Mouse (Mus musculus) lung, adult 2 months (tissue): Measurements from ENCODE around the gene Gm13288.

Experiments used
- CTCF ChIP-seq: fragments of 200-500 bp; IDR thresholded peaks from 2 replicates; pipeline ENCODE4 v1.5.1; 2011; ENCODE audit warnings: mild to moderate bottlenecking, low read length, control low read depth; ENCODE audit not compliant: insufficient read depth
- POLR2A ChIP-seq: fragments of 200-500 bp; IDR thresholded peaks from 2 replicates; pipeline ENCODE4 v1.6.1; 2011; ENCODE audit warnings: low read depth, mild to moderate bottlenecking, control low read depth, low read length, borderline replicate concordance; ENCODE audit errors: extremely low read depth

DNA sequence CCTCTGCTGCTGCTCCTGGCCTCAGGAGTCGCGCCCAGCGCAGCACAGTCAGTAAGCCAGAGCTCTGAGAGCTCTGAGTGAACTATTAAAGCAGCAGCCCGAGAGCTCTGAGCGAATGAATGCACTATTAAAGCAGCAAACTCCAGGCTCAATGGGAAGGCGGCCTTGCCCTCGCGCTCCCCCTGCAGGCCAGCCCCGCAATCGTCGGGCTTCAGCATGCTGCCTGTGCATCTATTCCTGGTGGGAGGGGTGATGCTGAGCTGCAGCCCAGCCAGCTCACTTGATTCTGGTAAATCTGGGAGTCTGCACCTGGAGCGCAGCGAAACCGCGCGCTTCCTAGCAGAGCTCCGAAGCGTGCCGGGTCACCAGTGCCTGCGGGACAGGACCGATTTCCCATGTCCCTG is 47.7 kb upstream of the Gm13288 start:
- TF ChIP-seq POLR2A (peak; percentile 52; the same call in 1 of the 2 replicates), CTCF (peak; percentile 61)
